Mouse (Mus musculus): ENCODE measurements around the gene Amelx. TPM values are rescaled to one million over a fixed set of nuclear protein-coding genes. Genes with fewer than 3 reads are reported as not detected.

Gene Amelx
- polyA plus RNA-seq, 1 experiment from 2014 or later = not detected

GRCm38 (mm10) chrX:169140467-169140866 lies 46.5 kb downstream of the Amelx start:
- Histone ChIP-seq H3K4me3 (ENCODE audit: low read depth, low read length) (no peak overlapping the region), H3K9me3 (ENCODE audit: control insufficient read depth, low read length) (no peaks in the 10 kb centered on the region), H3K27me3 (ENCODE audit: control insufficient read depth, insufficient read depth, low read length) (no peaks in the 10 kb centered on the region), H3K4me1 (replicated peaks; ENCODE audit: control insufficient read depth, insufficient read depth, low read length) (no peaks in the 10 kb centered on the region), H3K36me3 (ENCODE audit: control insufficient read depth, insufficient read depth, low read length) (no peaks in the 10 kb centered on the region), H3K9ac (ENCODE audit: low read depth, low read length) (no peak overlapping the region), H3K4me2 (replicated peaks; ENCODE audit: low read depth, low read length) (no peak overlapping the region), H3K27ac (ENCODE audit: low read depth, low read length) (no peak overlapping the region)
- ATAC-seq (ENCODE audit: low FRiP score) (no peak), DNase-seq (ENCODE audit: low spot score) (no peak)
- WGBS = 91% methylated on average over 9 of the region's 9 CpGs

- DNase-seq (ENCODE audit: low spot score) (no peak), ATAC-seq (ENCODE audit: low FRiP score) (no peak)
- Histone ChIP-seq H3K9me3 (ENCODE audit: control insufficient read depth, low read length) (no peaks in the 10 kb centered on the region), H3K9ac (ENCODE audit: low read depth, low read length) (no peak overlapping the region), H3K4me2 (replicated peaks; ENCODE audit: low read depth, low read length) (no peak overlapping the region), H3K27ac (ENCODE audit: low read depth, low read length) (no peak overlapping the region), H3K36me3 (ENCODE audit: control insufficient read depth, insufficient read depth, low read length) (no peaks in the 10 kb centered on the region), H3K4me3 (ENCODE audit: low read depth, low read length) (no peak overlapping the region), H3K27me3 (ENCODE audit: control insufficient read depth, insufficient read depth, low read length) (no peaks in the 10 kb centered on the region), H3K4me1 (replicated peaks; ENCODE audit: control insufficient read depth, insufficient read depth, low read length) (no peaks in the 10 kb centered on the region)
- 84% methylated on average over 7 of the region's 7 CpGs for WGBS
Observed at GRCm38 (mm10) chrX:169139758-169140157, 47.2 kb downstream of the Amelx start.

Other genes with a start within 250 kb of the Amelx start
- 54.6 TPM in 2 replicates for gene Hccs, start 133.2 kb upstream of the Amelx start, polyA plus RNA-seq (2014; fragmentation: Nextera tagmentation; extraction: Ambion mirVana)

Measured in hindbrain, embryonic 11.5 days (tissue).